Mouse (Mus musculus) gastrocnemius, postnatal 10 days (tissue): ENCODE measurements around the gene Hps4. TPM values are rescaled to one million over a fixed set of nuclear protein-coding genes. Genes with fewer than 3 reads are reported as not detected.

Experiments used
- DNase-seq: peaks from one replicate; pipeline ENCODE4 v3.0.0; 2021; ENCODE audit warnings: mixed read lengths
- total RNA-seq, 2 experiments: library from RNA; stranded (reverse); gene quantifications; 2 replicates each; pipeline ENCODE4 v1.2.3; 2021

The Hps4 gene
- total RNA-seq, 2 experiments from 2014 or later: 6.5 to 6.8 TPM

GRCm38 (mm10) chr5:112324637-112325545, 18.0 kb upstream of the Hps4 start:
- DNase-seq: no peak

- DNase-seq: peak; percentile 96
Measured at GRCm38 (mm10) chr5:112325546-112326445, 17.1 kb upstream of the Hps4 start, which contains the start of gene Tfip11. Gene Tfip11, plus strand, starts transcription at chr5:112326358.

GRCm38 (mm10) chr5:112326446-112327009, 16.4 kb upstream of the Hps4 start:
- DNase-seq: no peak

- DNase-seq: no peak
Measured at GRCm38 (mm10) chr5:112327854-112328253, 15.0 kb upstream of the Hps4 start.

GRCm38 (mm10) chr5:112329805-112330564, 12.9 kb upstream of the Hps4 start:
- DNase-seq: no peak

GRCm38 (mm10) chr5:112335473-112335872, 7.4 kb upstream of the Hps4 start:
- DNase-seq: peak; percentile 37

GRCm38 (mm10) chr5:112337004-112337403, 5.9 kb upstream of the Hps4 start:
- DNase-seq: no peak

GRCm38 (mm10) chr5:112339215-112339614, 3.7 kb upstream of the Hps4 start:
- DNase-seq: no peak

- DNase-seq: no peak
Measured at GRCm38 (mm10) chr5:112343205-112343595, 317 bp downstream of the Hps4 start.

- DNase-seq: no peak
Measured at GRCm38 (mm10) chr5:112344092-112344960, 1.4 kb downstream of the Hps4 start.

- DNase-seq: no peak
Measured at GRCm38 (mm10) chr5:112346211-112346965, 3.5 kb downstream of the Hps4 start.

GRCm38 (mm10) chr5:112349169-112349568, 6.3 kb downstream of the Hps4 start:
- no peak for DNase-seq

- no peak for DNase-seq
Measured at GRCm38 (mm10) chr5:112355493-112355892, 12.6 kb downstream of the Hps4 start.

- no peak for DNase-seq
Measured at GRCm38 (mm10) chr5:112355910-112356309, 13.0 kb downstream of the Hps4 start, which contains the start of gene Gm6583. Gene Gm6583, minus strand, starts transcription at chr5:112356033.

- DNase-seq: no peak
Measured at GRCm38 (mm10) chr5:112356322-112356721, 13.4 kb downstream of the Hps4 start.

- DNase-seq: no peak
Measured at GRCm38 (mm10) chr5:112359520-112359919, 16.6 kb downstream of the Hps4 start.

GRCm38 (mm10) chr5:112360077-112360476, 17.2 kb downstream of the Hps4 start:
- DNase-seq: no peak

GRCm38 (mm10) chr5:112364184-112364797, 21.4 kb downstream of the Hps4 start:
- no peak for DNase-seq

GRCm38 (mm10) chr5:112366879-112367278, 24.0 kb downstream of the Hps4 start:
- no peak for DNase-seq
